Mouse (Mus musculus) kidney, postnatal 10 days (tissue): ENCODE measurements at regions not wholly inside any gene's neighbourhood (a gene's known extent, or its start where the extent isn't known, plus 50 kb on each side); places are given as distances from the start of the nearest gene placed in this dataset.

Source experiments
- DNase-seq: peaks from one replicate; pipeline ENCODE4 v3.0.0; 2021; ENCODE audit warnings: mixed read lengths

- no peak for DNase-seq
Observed at GRCm38 (mm10) chr13:14789827-14790226, 159.9 kb downstream of the AW209491 start.

GRCm38 (mm10) chr13:14800246-14800645 lies 170.3 kb downstream of the AW209491 start:
- peak; percentile 9 for DNase-seq

- no peak for DNase-seq
Observed at GRCm38 (mm10) chr13:14801020-14801419, 171.1 kb downstream of the AW209491 start.

DNA sequence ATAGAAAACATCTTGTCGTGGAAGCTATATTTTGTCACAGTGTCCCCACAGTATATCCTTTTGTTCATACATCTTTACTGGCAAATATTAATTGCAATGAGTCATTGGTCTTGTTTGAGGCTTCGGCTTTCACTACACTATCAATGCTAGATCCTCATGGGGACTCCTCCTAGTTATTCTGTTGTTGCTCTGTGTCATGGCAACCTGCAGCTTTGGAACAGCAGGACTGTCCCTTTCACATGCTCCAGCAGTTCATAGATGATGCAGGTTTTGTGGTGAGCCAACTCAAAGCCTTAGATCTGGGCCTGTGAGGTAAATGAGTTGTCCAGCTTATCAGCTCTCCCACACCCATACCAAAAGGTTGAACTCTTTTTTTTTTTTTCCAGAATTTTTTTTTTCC lies 172.4 kb downstream of the AW209491 start:
- no peak for DNase-seq

GRCm38 (mm10) chr13:14835362-14835761 lies 205.4 kb downstream of the AW209491 start:
- DNase-seq = no peak
